Mouse (Mus musculus): ENCODE results near the gene 6430628N08Rik. TPM values are rescaled to one million over a fixed set of nuclear protein-coding genes. Genes with fewer than 3 reads are reported as not detected.
A peak's percentile ranks its signal among the peaks of the same experiment; 100 is the strongest.

6430628N08Rik gene
- polyA plus RNA-seq, 1 experiment from 2014 or later = 0.09 TPM

GRCm38 (mm10) chr4:115863352-115863751, 27.1 kb upstream of the 6430628N08Rik start:
- peak overlapping the region; percentile 63 for H3K27ac ChIP-seq (replicated peaks)
- H3K27me3 ChIP-seq (replicated peaks; ENCODE audit: low read depth, poor library complexity, severe bottlenecking) = no peaks in the 10 kb centered on the region
- H3K9me3 ChIP-seq = no peaks in the 10 kb centered on the region
- peaks cover 47% of the 10 kb centered on the region for H3K36me3 ChIP-seq (replicated peaks)
- no peak for DNase-seq (ENCODE audit: low spot score)
- H3K4me1 ChIP-seq = peaks cover 19% of the 10 kb centered on the region
- 63% methylated on average over 7 of the region's 7 CpGs for WGBS
- no peak overlapping the region for H3K4me3 ChIP-seq

GRCm38 (mm10) chr4:115863880-115864279, 26.6 kb upstream of the 6430628N08Rik start:
- H3K27me3 ChIP-seq (replicated peaks; ENCODE audit: low read depth, poor library complexity, severe bottlenecking) = no peaks in the 10 kb centered on the region
- peaks cover 20% of the 10 kb centered on the region for H3K4me1 ChIP-seq
- H3K4me3 ChIP-seq = no peak overlapping the region
- 55% methylated on average over 10 of the region's 10 CpGs for WGBS
- H3K9me3 ChIP-seq = no peaks in the 10 kb centered on the region
- peaks cover 44% of the 10 kb centered on the region for H3K36me3 ChIP-seq (replicated peaks)
- peak; percentile 24 for DNase-seq (ENCODE audit: low spot score)
- H3K27ac ChIP-seq (replicated peaks) = no peak overlapping the region; the same call in 1 of the 2 replicates

GRCm38 (mm10) chr4:115869512-115870210, 20.8 kb upstream of the 6430628N08Rik start:
- no peak overlapping the region for H3K4me3 ChIP-seq
- 20% methylated on average over 16 of the region's 16 CpGs for WGBS
- H3K36me3 ChIP-seq (replicated peaks) = peaks cover 31% of the 10 kb centered on the region
- H3K4me1 ChIP-seq = peaks cover 16% of the 10 kb centered on the region
- 0 out of 2 replicates have a peak overlapping the region, but pooled peaks have one; percentile 19 for H3K27ac ChIP-seq (replicated peaks)
- no peak for DNase-seq (ENCODE audit: low spot score)
- no peaks in the 10 kb centered on the region for H3K27me3 ChIP-seq (replicated peaks; ENCODE audit: low read depth, poor library complexity, severe bottlenecking)
- no peaks in the 10 kb centered on the region for H3K9me3 ChIP-seq

- peaks cover 34% of the 10 kb centered on the region for H3K4me1 ChIP-seq
- peaks cover 19% of the 10 kb centered on the region for H3K27me3 ChIP-seq (replicated peaks; ENCODE audit: low read depth, poor library complexity, severe bottlenecking)
- H3K27ac ChIP-seq (replicated peaks) = no peak overlapping the region
- no peak for DNase-seq (ENCODE audit: low spot score)
- H3K36me3 ChIP-seq (replicated peaks) = peaks cover 43% of the 10 kb centered on the region
- H3K9me3 ChIP-seq = no peaks in the 10 kb centered on the region
- WGBS = 76% methylated on average over 3 of the region's 3 CpGs
- no peak overlapping the region for H3K4me3 ChIP-seq
These were observed 17.2 kb upstream of the 6430628N08Rik start for GRCm38 (mm10) chr4:115873231-115873630.

GRCm38 (mm10) chr4:115878216-115878678, 12.2 kb upstream of the 6430628N08Rik start:
- Histone ChIP-seq H3K9me3 (no peaks in the 10 kb centered on the region), H3K27ac (replicated peaks) (peak overlapping the region; percentile 72; the same call in 1 of the 2 replicates), H3K4me3 (peak overlapping the region; percentile 29; the same call in 1 of the 2 replicates), H3K36me3 (replicated peaks) (peaks cover 26% of the 10 kb centered on the region), H3K27me3 (replicated peaks; ENCODE audit: low read depth, poor library complexity, severe bottlenecking) (peaks cover 36% of the 10 kb centered on the region), H3K4me1 (peaks cover 46% of the 10 kb centered on the region)
- 1% methylated on average over 11 of the region's 11 CpGs for WGBS
- DNase-seq (ENCODE audit: low spot score) = peak; percentile 58

- H3K4me1 ChIP-seq = peaks cover 46% of the 10 kb centered on the region
- WGBS = 41% methylated on average over 9 of the region's 9 CpGs
- no peaks in the 10 kb centered on the region for H3K9me3 ChIP-seq
- H3K27me3 ChIP-seq (replicated peaks; ENCODE audit: low read depth, poor library complexity, severe bottlenecking) = peaks cover 36% of the 10 kb centered on the region
- H3K27ac ChIP-seq (replicated peaks) = no peak overlapping the region
- peaks cover 23% of the 10 kb centered on the region for H3K36me3 ChIP-seq (replicated peaks)
- H3K4me3 ChIP-seq = no peak overlapping the region
- no peak for DNase-seq (ENCODE audit: low spot score)
These were observed 11.6 kb upstream of the 6430628N08Rik start for GRCm38 (mm10) chr4:115878828-115879227.

GRCm38 (mm10) chr4:115881183-115881582, 9.3 kb upstream of the 6430628N08Rik start:
- Histone ChIP-seq H3K4me3 (no peak overlapping the region), H3K36me3 (replicated peaks) (peaks cover 5% of the 10 kb centered on the region; the same call in 1 of the 2 replicates), H3K27me3 (replicated peaks; ENCODE audit: low read depth, poor library complexity, severe bottlenecking) (peaks cover 40% of the 10 kb centered on the region), H3K9me3 (no peaks in the 10 kb centered on the region), H3K4me1 (peaks cover 49% of the 10 kb centered on the region), H3K27ac (replicated peaks) (no peak overlapping the region)
- DNase-seq (ENCODE audit: low spot score) = no peak
- 10% methylated on average over 1 of the region's 1 CpGs for WGBS

GRCm38 (mm10) chr4:115882195-115882594, 8.3 kb upstream of the 6430628N08Rik start:
- WGBS = 66% methylated on average over 4 of the region's 4 CpGs
- no peak overlapping the region for H3K27ac ChIP-seq (replicated peaks)
- peaks cover 31% of the 10 kb centered on the region for H3K27me3 ChIP-seq (replicated peaks; ENCODE audit: low read depth, poor library complexity, severe bottlenecking)
- no peaks in the 10 kb centered on the region for H3K36me3 ChIP-seq (replicated peaks)
- H3K9me3 ChIP-seq = no peaks in the 10 kb centered on the region
- H3K4me1 ChIP-seq = peaks cover 42% of the 10 kb centered on the region
- DNase-seq (ENCODE audit: low spot score) = no peak
- H3K4me3 ChIP-seq = no peak overlapping the region

- no peak for DNase-seq (ENCODE audit: low spot score)
- Histone ChIP-seq H3K9me3 (no peaks in the 10 kb centered on the region), H3K27ac (replicated peaks) (no peak within 1 kb of the TSS), H3K4me1 (peaks cover 23% of the 10 kb centered on the region), H3K36me3 (replicated peaks) (no peaks in the 10 kb centered on the region), H3K4me3 (no peak within 1 kb of the TSS), H3K27me3 (replicated peaks; ENCODE audit: low read depth, poor library complexity, severe bottlenecking) (peaks cover 34% of the 10 kb centered on the region)
- 74% methylated on average over 6 of the region's 6 CpGs for WGBS
These were observed 6.4 kb upstream of the 6430628N08Rik start, which contains the start of gene Kncn for GRCm38 (mm10) chr4:115884022-115884421. Gene Kncn (plus strand): TSS chr4:115884400.

- Histone ChIP-seq H3K9me3 (no peaks in the 10 kb centered on the region), H3K27me3 (replicated peaks; ENCODE audit: low read depth, poor library complexity, severe bottlenecking) (peaks cover 35% of the 10 kb centered on the region), H3K4me3 (no peak overlapping the region), H3K4me1 (peaks cover 27% of the 10 kb centered on the region), H3K27ac (replicated peaks) (no peak overlapping the region), H3K36me3 (replicated peaks) (no peaks in the 10 kb centered on the region)
- whole genome bisulfite sequencing = 78% methylated on average over 3 of the region's 3 CpGs
- no peak for DNase-seq (ENCODE audit: low spot score)
These were observed 4.6 kb upstream of the 6430628N08Rik start for GRCm38 (mm10) chr4:115885846-115886245.

- DNase-seq (ENCODE audit: low spot score) = peak; percentile 45
- WGBS = 57% methylated on average over 1 of the region's 1 CpGs
- H3K4me3 ChIP-seq = no peak overlapping the region
- H3K9me3 ChIP-seq = no peaks in the 10 kb centered on the region
- peaks cover 46% of the 10 kb centered on the region for H3K27me3 ChIP-seq (replicated peaks; ENCODE audit: low read depth, poor library complexity, severe bottlenecking)
- no peak overlapping the region for H3K27ac ChIP-seq (replicated peaks)
- no peaks in the 10 kb centered on the region for H3K36me3 ChIP-seq (replicated peaks)
- H3K4me1 ChIP-seq = peaks cover 21% of the 10 kb centered on the region
These were observed 3.6 kb upstream of the 6430628N08Rik start for GRCm38 (mm10) chr4:115886875-115887274.

GRCm38 (mm10) chr4:115890066-115890465, 399 bp upstream of the 6430628N08Rik start:
- H3K27ac ChIP-seq (replicated peaks) = no peak overlapping the region; the same call in 1 of the 2 replicates
- WGBS = 8% methylated on average over 6 of the region's 6 CpGs
- peak overlapping the region; percentile 53 for H3K4me3 ChIP-seq
- H3K27me3 ChIP-seq (replicated peaks; ENCODE audit: low read depth, poor library complexity, severe bottlenecking) = peaks cover 77% of the 10 kb centered on the region
- H3K9me3 ChIP-seq = no peaks in the 10 kb centered on the region
- no peaks in the 10 kb centered on the region for H3K36me3 ChIP-seq (replicated peaks)
- no peak for DNase-seq (ENCODE audit: low spot score)
- peaks cover 14% of the 10 kb centered on the region for H3K4me1 ChIP-seq

- H3K36me3 ChIP-seq (replicated peaks) = no peaks in the 10 kb centered on the region
- DNase-seq (ENCODE audit: low spot score) = no peak
- peaks cover 31% of the 10 kb centered on the region for H3K4me1 ChIP-seq
- no peaks in the 10 kb centered on the region for H3K9me3 ChIP-seq
- H3K27me3 ChIP-seq (replicated peaks; ENCODE audit: low read depth, poor library complexity, severe bottlenecking) = peaks cover 100% of the 10 kb centered on the region
- 15% methylated on average over 3 of the region's 3 CpGs for WGBS
- H3K27ac ChIP-seq (replicated peaks) = no peak overlapping the region
- no peak overlapping the region for H3K4me3 ChIP-seq
These were observed 3.8 kb downstream of the 6430628N08Rik start for GRCm38 (mm10) chr4:115894281-115894680.

Measured in embryonic facial prominence, embryonic 10.5 days (tissue).